13 mouse cellular contexts compared by ENCODE assay signal in the genomic region with DNA sequence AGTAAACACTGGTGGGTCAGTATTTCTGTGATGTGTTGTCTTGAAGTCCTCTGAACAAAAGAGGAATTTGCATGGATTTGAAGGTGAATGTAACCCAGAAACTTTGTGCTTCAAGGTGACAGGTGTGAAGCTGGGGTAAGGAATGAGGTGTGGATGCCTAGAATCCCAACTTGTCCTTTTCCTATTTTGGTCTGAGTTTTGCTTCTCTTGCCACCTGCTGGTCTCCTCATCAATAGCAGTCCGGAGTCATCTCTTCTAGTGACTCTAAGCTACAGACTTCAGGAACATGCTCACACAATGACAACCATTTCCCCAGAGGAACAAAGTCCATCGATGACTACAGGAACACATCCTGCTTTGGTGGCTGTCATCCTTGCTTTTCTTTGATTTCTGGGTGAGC. TPM values are rescaled to one million over a fixed set of nuclear protein-coding genes. Genes with fewer than 3 reads are reported as not detected.
DNase-seq lines count a peak whose midpoint lies in the region; ATAC-seq and TF ChIP-seq lines count a peak whose summit lies in the region.
"Had no signal": no experiment of that assay in that cellular context is flagged by ENCODE, and none has a peak within 500 bp of the region (broad histone marks: within the 10 kb centered on the region; RNA-seq: fewer than 3 reads in every experiment).

No protein-coding gene starts in this region.

- H3K4me3 ChIP-seq in kidney, embryonic 15.5 days (replicated peaks): no peak overlapping the region
- no peak overlapping the region for H3K4me3 ChIP-seq in lung, postnatal 0 days (ENCODE audit: low read depth, low read length)
- H3K4me3 ChIP-seq in intestine, postnatal 0 days (ENCODE audit: low read depth, low read length): no peak overlapping the region
- H3K4me3 ChIP-seq: forebrain, embryonic 12.5 days; limb, embryonic 13.5 days had no signal

- peak; percentile 65 for TF ChIP-seq CTCF in lung, postnatal 0 days (IDR thresholded peaks at IDR 0.05)
- TF ChIP-seq CTCF in intestine, postnatal 0 days (IDR thresholded peaks at IDR 0.05; ENCODE audit: low read depth): peak; percentile 67

- H3K27ac ChIP-seq in kidney, embryonic 15.5 days: no peak overlapping the region
- H3K27ac ChIP-seq in lung, postnatal 0 days (ENCODE audit: low read length): no peak overlapping the region
- no peak overlapping the region for H3K27ac ChIP-seq in intestine, postnatal 0 days (ENCODE audit: low read depth, low read length)
- H3K27ac ChIP-seq: forebrain, embryonic 12.5 days; limb, embryonic 13.5 days had no signal

- H3K4me2 ChIP-seq in kidney, embryonic 15.5 days: no peak overlapping the region
- H3K4me2 ChIP-seq in lung, postnatal 0 days (replicated peaks; ENCODE audit: low read depth, low read length): no peak overlapping the region
- H3K4me2 ChIP-seq in intestine, postnatal 0 days (replicated peaks; ENCODE audit: low read depth): no peak overlapping the region
- H3K4me2 ChIP-seq: forebrain, embryonic 12.5 days; limb, embryonic 13.5 days had no signal

- no peak for ATAC-seq in kidney, embryonic 15.5 days (replicated peaks; ENCODE audit: low FRiP score)
- peak; percentile 54 for ATAC-seq in lung, postnatal 0 days
- ATAC-seq in intestine, postnatal 0 days: 0 out of 2 replicates have a peak, but pooled peaks have one; percentile 38

- 72% methylated on average over 2 of the region's 2 CpGs for WGBS in kidney, embryonic 15.5 days
- 74% methylated on average over 2 of the region's 2 CpGs for WGBS in lung, postnatal 0 days
- WGBS in intestine, postnatal 0 days: 66% methylated on average over 2 of the region's 2 CpGs

- TF ChIP-seq EP300 in lung, postnatal 0 days (IDR thresholded peaks at IDR 0.05): no peak

- no peaks in the 10 kb centered on the region for H3K4me1 ChIP-seq in kidney, embryonic 15.5 days
- no peaks in the 10 kb centered on the region for H3K4me1 ChIP-seq in lung, postnatal 0 days (ENCODE audit: insufficient read depth, low read depth, low read length)
- H3K4me1 ChIP-seq in intestine, postnatal 0 days (replicated peaks; ENCODE audit: control insufficient read depth, insufficient read depth, low read length): no peaks in the 10 kb centered on the region
- H3K4me1 ChIP-seq: forebrain, embryonic 12.5 days; limb, embryonic 13.5 days had no signal

- DNase-seq in kidney, adult 11 months: peak; percentile 6
- peak; percentile 49 for DNase-seq in lung, postnatal 0 days (ENCODE audit: low spot score)
- no peak for DNase-seq in lung, adult 18-20 months
- peak; percentile 44 for DNase-seq in Muller cell, postnatal 12 days (ENCODE audit: inconsistent ontology term)
- DNase-seq in ovary, adult 18-20 months (ENCODE audit: low spot score): no peak
- DNase-seq: heart, adult 18-20 months; thymus, postnatal 25 days had no signal

- H3K9ac ChIP-seq in kidney, embryonic 15.5 days: no peak overlapping the region
- H3K9ac ChIP-seq in lung, postnatal 0 days (replicated peaks; ENCODE audit: low read depth): no peak overlapping the region
- H3K9ac ChIP-seq in intestine, postnatal 0 days (ENCODE audit: low read depth, low read length): no peak overlapping the region
- H3K9ac ChIP-seq: forebrain, embryonic 12.5 days; limb, embryonic 13.5 days had no signal

- H3K36me3 ChIP-seq in kidney, embryonic 15.5 days: no peaks in the 10 kb centered on the region
- no peaks in the 10 kb centered on the region for H3K36me3 ChIP-seq in lung, postnatal 0 days (ENCODE audit: insufficient read depth, low read length)
- H3K36me3 ChIP-seq in intestine, postnatal 0 days (ENCODE audit: control insufficient read depth, insufficient read depth): no peaks in the 10 kb centered on the region
- H3K36me3 ChIP-seq: forebrain, embryonic 12.5 days; limb, embryonic 13.5 days had no signal

- no peaks in the 10 kb centered on the region for H3K9me3 ChIP-seq in kidney, embryonic 15.5 days (replicated peaks)
- no peaks in the 10 kb centered on the region for H3K9me3 ChIP-seq in lung, postnatal 0 days (ENCODE audit: low read length)
- no peaks in the 10 kb centered on the region for H3K9me3 ChIP-seq in intestine, postnatal 0 days (ENCODE audit: control insufficient read depth)
- H3K9me3 ChIP-seq: forebrain, embryonic 12.5 days; limb, embryonic 13.5 days had no signal

- no peaks in the 10 kb centered on the region for H3K27me3 ChIP-seq in kidney, embryonic 15.5 days
- no peaks in the 10 kb centered on the region for H3K27me3 ChIP-seq in lung, postnatal 0 days (replicated peaks; ENCODE audit: insufficient read depth, low read length)
- no peaks in the 10 kb centered on the region for H3K27me3 ChIP-seq in intestine, postnatal 0 days (replicated peaks; ENCODE audit: control insufficient read depth, insufficient read depth, low read length)
- H3K27me3 ChIP-seq: forebrain, embryonic 12.5 days; limb, embryonic 13.5 days had no signal

RNA-seq across cellular contexts. Expression of a gene that starts 46.9 kb away (rescaled TPM):
- polyA plus RNA-seq in kidney, embryonic 15.5 days (2015; fragmentation: Nextera tagmentation; extraction: Ambion mirVana): not detected in 2 replicates
- polyA plus RNA-seq in lung, postnatal 0 days (2015; fragmentation: Nextera tagmentation; extraction: Ambion mirVana): 0.20 and 0.57 TPM in 2 replicates
- 0.29 TPM in 1 of 2 replicates, not detected in the other for polyA plus RNA-seq in intestine, postnatal 0 days (2015; fragmentation: Nextera tagmentation; extraction: Ambion mirVana)
- polyA plus RNA-seq: forebrain, embryonic 12.5 days; limb, embryonic 13.5 days; neural tube, embryonic 14.5 days; spleen, adult 2 months had no signal

RNA-seq across cellular contexts. Expression of a gene that starts 57.1 kb away (rescaled TPM):
- polyA plus RNA-seq in kidney, embryonic 15.5 days (2015; fragmentation: Nextera tagmentation; extraction: Ambion mirVana): 37.0 and 40.8 TPM in 2 replicates
- polyA plus RNA-seq in lung, postnatal 0 days (2015; fragmentation: Nextera tagmentation; extraction: Ambion mirVana): 28.2 and 29.6 TPM in 2 replicates
- 15.3 and 16.8 TPM in 2 replicates for polyA plus RNA-seq in intestine, postnatal 0 days (2015; fragmentation: Nextera tagmentation; extraction: Ambion mirVana)

Comparison
In these comparisons a context has a peak if more than half of its experiments do, and no peak if none do; other contexts are left out.
1. DNase-seq: peak in kidney, adult 11 months (single experiment), lung, postnatal 0 days (single experiment) and Muller cell, postnatal 12 days (single experiment); none in lung, adult 18-20 months (0 of 2) and ovary, adult 18-20 months (single experiment).